Mouse (Mus musculus) testis, adult 2 months (tissue): ENCODE measurements around the gene Ttll6.
"Not testable (repeated sequence)": the region's sequence is repeated elsewhere in the genome, so short reads cannot be mapped to it uniquely, and the experiment has no call there.

Experiments used
- CTCF ChIP-seq: fragments of 200-500 bp; IDR thresholded peaks from 2 replicates; pipeline ENCODE4 v1.5.1; 2012; ENCODE audit warnings: low read depth, mild to moderate bottlenecking, inconsistent platforms, low read length, moderate library complexity; ENCODE audit not compliant: control insufficient read depth, insufficient read depth, insufficient replicate concordance
- POLR2A ChIP-seq: fragments of 200-500 bp; IDR thresholded peaks from 2 replicates; pipeline ENCODE4 v1.6.1; 2012; ENCODE audit warnings: low read depth, mild to moderate bottlenecking, inconsistent platforms, low read length, moderate library complexity; ENCODE audit not compliant: control insufficient read depth

- not testable (repeated sequence) for TF ChIP-seq CTCF, POLR2A
These were observed 10.8 kb upstream of the Ttll6 start for GRCm38 (mm10) chr11:96122806-96123205.
